Mouse (Mus musculus): Measurements from ENCODE around the gene Neu4.
"Not testable (repeated sequence)": the region's sequence is repeated elsewhere in the genome, so short reads cannot be mapped to it uniquely, and the experiment has no call there.

DNA sequence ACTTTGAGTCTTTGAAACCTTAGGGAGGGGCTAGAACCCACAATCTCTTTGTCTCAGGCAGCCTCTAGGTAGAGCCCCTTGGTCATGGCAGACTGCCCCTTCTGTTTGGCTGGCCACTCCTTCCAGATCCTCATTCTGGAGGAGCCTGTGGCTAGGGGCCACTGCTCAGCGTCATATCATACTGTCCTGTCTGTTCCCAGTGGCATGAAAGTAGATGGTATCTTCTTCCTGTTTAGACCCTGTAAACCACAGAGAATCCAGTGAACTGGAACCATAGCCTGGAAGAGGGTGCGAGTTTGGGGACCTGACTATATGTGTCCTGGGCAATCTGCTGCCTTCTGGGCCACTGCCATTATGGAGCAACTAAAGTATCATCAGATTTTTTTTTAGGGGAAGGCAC is 29.2 kb upstream of the Neu4 start:
- TF ChIP-seq CTCF, EP300 (IDR thresholded peaks at IDR 0.05; ENCODE audit: low read depth): not testable (repeated sequence)

All from liver, postnatal 0 days (tissue).